In genomic region chr13:83984651-83985331, GRCm38 (mm10) we compare ENCODE assay signal across 8 mouse cellular contexts.
DNase-seq lines count a peak whose midpoint lies in the region; ATAC-seq and TF ChIP-seq lines count a peak whose summit lies in the region.
"Had no signal": no experiment of that assay in that cellular context is flagged by ENCODE, and none has a peak within 500 bp of the region (broad histone marks: within the 10 kb centered on the region; RNA-seq: fewer than 3 reads in every experiment).

No protein-coding gene starts in this region.

- peak overlapping the region; percentile 6; the same call in 1 of the 2 replicates for H3K4me3 ChIP-seq in left cerebral cortex, adult 2 months
- H3K4me3 ChIP-seq in kidney, adult 2 months (ENCODE audit: insufficient read depth, low read depth, low read length) = no peak overlapping the region

- H3K27ac ChIP-seq in left cerebral cortex, adult 2 months = peak overlapping the region; percentile 41
- H3K27ac ChIP-seq in kidney, adult 2 months (ENCODE audit: insufficient read depth, low read depth, low read length) = no peak overlapping the region

- no peaks in the 10 kb centered on the region for H3K27me3 ChIP-seq in kidney, adult 2 months (replicated peaks; ENCODE audit: control insufficient read depth, insufficient read depth, low read length)

- intact Hi-C loops in left cerebral cortex, adult 2 months (cut with DNase I) = loop anchor here (5.0 kb wide), 2 partner anchors 238 to 778 kb away; partner anchors contain the start of gene Tmem161b

- TF ChIP-seq POLR2A in kidney, adult 2 months (IDR thresholded peaks at IDR 0.05; ENCODE audit: low read depth, low read length) = no peak

- ATAC-seq in frontal cortex, adult (ENCODE audit: low TSS enrichment) = 0 out of 2 replicates have a peak, but pooled peaks have one; percentile 10

- DNase-seq in cerebellum, postnatal 10 days = peak; percentile 87 to 88
- DNase-seq in left cerebral cortex, adult 2 months (ENCODE audit: extremely low spot score in 1 of 2, low spot score in 2 of 2) = peak; percentile 20 to 21
- DNase-seq in retina, embryonic 14.5 days (ENCODE audit: low spot score) = peak; percentile 39
- no peak for DNase-seq in MN1 (ENCODE audit: low spot score)
- DNase-seq in kidney, adult 2 months = no peak
- no peak for DNase-seq in heart, postnatal 4 days

- H3K4me1 ChIP-seq in kidney, adult 2 months (ENCODE audit: control insufficient read depth, insufficient read depth, low read length) = no peaks in the 10 kb centered on the region

- no peaks in the 10 kb centered on the region for H3K36me3 ChIP-seq in kidney, adult 2 months (ENCODE audit: control insufficient read depth, insufficient read depth, low read length)
- H3K36me3 ChIP-seq: G1E had no signal

- WGBS in kidney, adult 2 months = 82% methylated on average over 10 of the region's 10 CpGs

- no peak for TF ChIP-seq CTCF in left cerebral cortex, adult 2 months (IDR thresholded peaks at IDR 0.05)
- no peak for TF ChIP-seq CTCF in kidney, adult 2 months (conservative IDR thresholded peaks at IDR 0.05; ENCODE audit: insufficient read depth, insufficient read length, low read depth, low read length)

Comparison
In these comparisons a context has a peak if more than half of its experiments do, and no peak if none do; other contexts are left out.
1. DNase-seq: peak in cerebellum, postnatal 10 days (2 of 2), left cerebral cortex, adult 2 months (2 of 2) and retina, embryonic 14.5 days (single experiment); none in MN1 (single experiment), kidney, adult 2 months (single experiment) and heart, postnatal 4 days (single experiment).